Mouse (Mus musculus): ENCODE measurements around the gene Ccser1. TPM values are rescaled to one million over a fixed set of nuclear protein-coding genes. Genes with fewer than 3 reads are reported as not detected.
"Not testable (repeated sequence)": the region's sequence is repeated elsewhere in the genome, so short reads cannot be mapped to it uniquely, and the experiment has no call there.

The Ccser1 gene
- total RNA-seq, 2 experiments from 2014 or later: 4.9 to 5.6 TPM

DNA sequence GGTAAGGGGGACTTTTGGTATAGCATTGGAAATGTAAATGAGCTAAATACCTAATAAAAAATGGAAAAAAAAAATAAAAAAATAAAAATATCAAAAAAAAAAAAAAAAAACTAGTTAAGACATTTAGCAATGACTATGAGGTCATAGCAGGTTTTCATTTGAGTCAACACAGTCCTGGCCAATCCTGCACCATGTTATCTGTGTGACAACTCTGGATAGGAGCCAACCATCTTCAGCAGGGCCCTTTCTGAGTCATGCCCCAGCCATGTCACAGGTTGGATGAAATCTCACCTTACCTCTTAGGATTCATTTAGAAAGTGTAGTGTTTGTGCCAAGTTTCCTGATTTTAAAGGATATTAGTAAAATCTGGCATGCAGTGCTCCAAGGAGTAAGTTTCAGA, 45.2 kb downstream of the Ccser1 start:
- no peak for DNase-seq

DNA sequence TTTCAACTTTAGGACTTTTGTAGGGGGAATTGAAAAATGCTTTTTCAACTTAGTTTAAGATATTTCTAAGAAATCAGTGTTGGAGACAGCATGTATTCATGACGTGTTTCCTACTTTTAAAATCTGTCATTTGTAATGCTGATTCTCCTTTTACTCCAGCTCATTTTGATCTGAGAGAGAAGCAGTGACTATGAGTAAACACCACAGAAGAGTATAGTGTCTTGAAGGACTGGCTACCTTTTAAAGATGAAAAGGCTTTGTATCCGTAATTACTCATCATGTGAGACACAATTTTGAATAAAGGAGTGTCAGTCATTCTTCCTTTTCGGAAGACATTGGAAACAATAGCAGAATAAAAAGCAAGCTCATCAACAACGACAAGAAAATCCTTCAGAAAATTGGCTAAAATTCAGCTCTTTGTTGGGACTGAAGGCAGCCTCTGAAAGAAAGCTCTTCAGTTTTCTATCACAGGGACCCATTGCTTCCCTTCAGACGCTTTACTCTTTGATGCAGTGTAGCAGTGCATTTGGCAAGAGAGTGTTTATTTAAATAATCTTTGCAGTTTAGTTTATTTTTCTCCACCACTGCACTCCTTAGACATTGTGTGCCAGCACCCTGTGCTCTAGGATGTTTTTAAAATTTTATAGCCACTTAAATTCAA, 50.1 kb downstream of the Ccser1 start:
- DNase-seq: no peak

- no peak for DNase-seq
Observed at GRCm38 (mm10) chr6:61233060-61233459, 52.9 kb downstream of the Ccser1 start.

DNA sequence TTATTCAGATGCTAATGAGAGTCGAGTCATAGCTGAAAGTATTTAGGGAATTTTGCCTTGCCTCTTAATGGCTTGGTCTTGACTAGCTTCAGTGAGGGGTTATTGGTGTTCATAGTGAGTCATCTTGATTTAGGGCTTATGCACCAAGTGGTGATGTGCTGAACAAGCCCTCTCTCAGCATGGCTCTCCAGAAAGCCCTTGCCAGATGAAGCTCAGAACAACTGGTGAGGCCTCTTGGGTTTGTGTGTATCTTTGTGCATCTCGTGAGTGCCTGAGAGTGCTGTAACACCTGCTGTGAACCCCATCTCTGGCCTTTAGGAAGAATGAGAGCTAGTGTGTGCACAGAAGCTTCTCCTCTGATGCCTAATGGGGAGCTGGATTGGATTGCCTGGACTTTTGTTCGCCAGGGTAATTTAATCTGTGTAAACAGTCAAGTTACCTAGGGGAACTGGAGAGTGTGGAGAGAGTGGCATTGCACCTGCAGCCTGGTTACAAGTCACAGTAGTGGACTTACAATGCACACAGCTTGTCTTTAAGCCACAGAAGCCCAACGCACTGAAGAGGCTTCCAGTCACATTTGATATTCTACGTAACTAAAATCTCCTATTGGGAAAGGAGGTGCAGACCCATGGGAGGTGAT, 53.5 kb downstream of the Ccser1 start:
- DNase-seq: no peak

DNA sequence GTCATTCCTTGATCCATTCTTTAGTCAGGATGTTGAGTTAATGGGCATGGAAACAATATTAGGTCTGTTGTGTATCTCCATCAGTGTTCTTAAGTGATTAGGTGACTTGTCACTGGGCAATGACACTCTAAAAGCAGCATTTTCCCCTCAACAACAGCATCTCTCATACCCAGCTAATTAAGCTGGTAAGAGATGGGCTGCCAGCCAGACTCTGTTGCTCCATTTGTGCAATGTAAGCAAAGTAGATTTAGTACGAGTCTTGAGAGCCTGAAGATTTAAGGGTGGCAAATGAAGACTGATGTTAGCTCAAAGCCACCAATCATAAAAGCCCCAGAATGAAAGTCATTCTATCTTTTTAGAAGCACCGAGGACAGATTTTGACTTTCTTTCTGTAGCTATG, 60.5 kb downstream of the Ccser1 start:
- DNase-seq: no peak

DNA sequence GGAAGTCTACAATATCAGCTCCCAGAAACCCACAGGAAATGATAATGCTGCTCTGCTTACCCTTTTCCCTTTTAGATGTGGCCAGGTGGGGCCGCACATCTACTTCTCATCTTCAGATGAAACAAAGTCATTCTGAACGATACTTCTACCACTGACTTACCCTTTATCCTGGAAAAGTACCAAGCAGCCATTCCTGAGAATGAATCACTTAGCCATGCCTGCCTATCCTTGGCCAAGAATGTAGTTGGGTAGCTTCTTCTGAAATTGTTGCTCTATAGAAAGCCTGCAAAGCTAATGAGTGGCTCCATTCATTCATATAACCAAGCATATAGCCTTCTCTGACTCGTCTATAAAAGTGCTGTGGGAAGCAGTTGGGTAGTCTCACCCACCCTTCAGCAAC, 62.4 kb downstream of the Ccser1 start:
- DNase-seq: no peak

GRCm38 (mm10) chr6:61246523-61246922, 66.4 kb downstream of the Ccser1 start:
- no peak for DNase-seq

DNA sequence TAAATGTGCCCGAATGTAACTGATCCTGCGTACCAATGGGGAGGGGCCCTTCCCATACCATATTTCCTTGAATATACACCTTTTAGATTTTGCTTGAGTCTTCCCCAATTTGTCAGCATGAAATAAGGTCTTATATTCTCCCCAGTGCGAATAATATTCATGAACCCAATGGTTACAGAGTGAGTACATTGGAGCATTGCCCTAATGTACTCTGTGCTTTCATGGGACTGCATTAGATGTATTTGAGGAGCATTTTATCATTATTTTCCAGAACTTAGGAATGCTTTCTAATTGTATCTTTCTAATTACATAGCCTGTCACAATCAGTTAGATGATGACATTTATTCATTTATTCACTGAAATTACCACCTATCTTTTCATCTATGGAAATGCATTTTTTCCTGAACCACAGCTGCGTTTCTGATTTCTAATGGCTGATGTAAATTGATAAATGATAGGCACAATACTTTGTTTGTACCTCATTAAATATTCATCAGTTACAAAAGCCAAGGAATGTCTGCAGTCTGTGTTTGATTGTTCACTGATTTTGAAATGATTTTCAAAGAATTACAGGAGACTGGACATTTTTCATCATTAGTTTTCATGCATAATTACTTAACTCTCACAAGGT, 67.8 kb downstream of the Ccser1 start:
- no peak for DNase-seq

DNA sequence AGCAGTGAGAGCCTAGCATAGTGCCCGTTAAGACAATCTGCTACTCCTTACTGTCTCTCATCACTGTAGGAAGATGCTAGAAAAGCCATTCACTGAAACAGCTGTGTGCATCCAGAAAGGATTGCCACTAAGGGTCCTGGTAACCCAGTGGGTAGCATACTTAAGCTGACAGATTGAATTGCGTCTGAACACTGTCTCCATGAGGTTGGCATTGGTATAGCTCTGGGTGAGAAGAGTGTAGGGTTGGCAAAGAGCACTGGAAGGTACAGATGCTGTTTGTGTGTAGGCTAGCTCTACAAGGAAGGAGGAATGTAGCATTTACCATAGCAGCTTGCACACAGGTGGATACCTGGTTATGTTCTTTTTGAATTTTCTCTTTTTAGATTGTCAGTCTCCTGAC, 68.6 kb downstream of the Ccser1 start:
- DNase-seq: no peak

- DNase-seq: no peak
Observed at GRCm38 (mm10) chr6:61251232-61251631, 71.1 kb downstream of the Ccser1 start.

DNA sequence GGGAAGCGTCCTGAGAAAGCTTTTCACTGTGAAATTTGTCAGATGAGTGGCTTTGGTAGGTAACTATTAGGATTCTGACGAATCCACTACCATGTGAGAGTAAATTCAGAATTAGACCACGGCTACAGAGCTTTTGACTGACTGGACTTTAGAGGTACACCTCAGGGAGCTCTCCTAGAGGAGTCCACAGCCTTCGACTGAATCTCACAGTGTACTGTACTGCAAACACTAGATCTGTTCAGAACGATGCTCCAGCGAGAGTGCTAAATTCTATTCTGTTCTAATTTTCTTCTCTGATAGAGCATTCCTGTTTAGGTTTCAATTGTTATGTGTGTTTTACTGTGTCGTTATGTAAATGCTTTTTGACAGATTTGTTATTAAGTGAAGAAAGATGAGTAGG, 72.8 kb downstream of the Ccser1 start:
- DNase-seq: no peak

DNA sequence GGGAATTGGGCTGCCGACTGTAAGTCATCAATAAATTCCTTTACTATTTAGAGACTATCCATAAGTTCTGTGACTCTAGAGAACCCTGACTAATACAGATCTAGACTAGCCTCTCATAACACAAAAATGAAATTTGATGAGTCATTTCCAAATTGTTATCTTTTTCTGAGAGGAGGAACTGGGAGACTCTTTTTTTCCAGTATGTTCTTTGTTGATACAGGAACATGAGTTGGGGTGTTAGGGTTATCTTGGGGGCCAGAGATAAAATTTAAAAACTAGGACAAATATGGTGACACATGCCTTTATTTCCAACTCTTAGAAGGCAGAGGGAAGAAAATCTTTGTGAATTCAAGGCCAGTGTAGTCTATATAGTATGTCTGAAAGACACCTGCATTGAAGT, 75.8 kb downstream of the Ccser1 start:
- DNase-seq: not testable (repeated sequence)

- no peak for DNase-seq
Observed at GRCm38 (mm10) chr6:61258847-61259634, 78.9 kb downstream of the Ccser1 start.

DNA sequence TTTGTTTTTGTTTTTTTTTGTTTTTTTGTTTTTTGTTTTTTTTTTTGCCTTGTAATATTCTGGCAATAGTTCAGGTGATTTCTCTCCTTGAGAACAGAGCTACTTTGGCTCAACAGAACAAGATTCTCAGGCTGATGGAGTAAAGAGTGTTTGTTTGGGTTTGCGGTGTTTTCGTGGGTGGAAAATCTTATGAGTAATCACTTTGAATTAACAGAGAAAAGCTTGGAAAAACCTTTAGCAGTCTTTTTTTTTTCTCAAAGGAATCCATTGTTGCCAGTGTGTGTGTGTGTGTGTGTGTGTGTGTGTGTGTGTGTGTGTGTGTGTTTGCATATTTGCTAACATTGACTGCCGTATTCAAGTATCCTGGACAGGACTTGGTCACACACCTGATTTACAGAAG, 81.3 kb downstream of the Ccser1 start:
- no peak for DNase-seq

- no peak for DNase-seq
Observed at GRCm38 (mm10) chr6:61262448-61262847, 82.3 kb downstream of the Ccser1 start.

DNA sequence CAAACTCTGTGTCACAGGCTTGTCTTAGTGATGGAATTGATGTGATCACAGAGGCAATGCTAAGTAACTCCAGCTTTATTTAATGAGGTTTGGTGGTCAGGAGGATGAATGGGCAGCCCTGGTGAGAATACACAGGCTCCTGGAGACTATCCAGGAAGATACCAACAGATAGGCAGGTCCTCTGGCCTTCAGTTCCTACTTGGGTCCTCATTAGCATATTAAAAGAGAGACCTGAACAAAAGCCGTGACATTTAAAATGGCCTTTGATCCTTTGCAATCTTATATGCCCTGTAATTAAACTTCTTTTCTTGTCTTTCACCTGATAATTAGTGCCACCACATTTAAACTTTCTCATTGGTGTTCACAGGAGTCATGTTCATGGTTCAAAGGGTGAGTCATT, 83.2 kb downstream of the Ccser1 start:
- no peak for DNase-seq

DNA sequence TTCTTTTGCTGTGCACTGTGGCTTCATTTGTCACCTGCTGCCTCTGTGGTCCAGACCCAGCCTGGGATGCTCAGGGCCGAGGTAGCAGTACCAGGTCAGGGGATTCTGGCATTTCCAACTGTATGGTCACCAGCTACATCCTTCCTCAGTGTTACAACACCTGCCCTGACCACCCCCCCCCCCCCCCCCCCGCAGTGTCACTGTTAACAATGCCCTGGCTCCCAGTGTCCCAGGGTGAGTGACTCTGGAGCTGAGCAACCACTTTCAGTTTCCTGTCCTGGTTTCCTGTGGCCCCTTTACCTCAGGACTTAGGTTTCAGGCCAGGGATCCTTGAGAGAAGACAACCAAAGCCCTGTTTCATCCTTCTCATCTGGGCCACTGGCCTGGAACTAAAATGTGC, 90.9 kb downstream of the Ccser1 start:
- no peak for DNase-seq

DNA sequence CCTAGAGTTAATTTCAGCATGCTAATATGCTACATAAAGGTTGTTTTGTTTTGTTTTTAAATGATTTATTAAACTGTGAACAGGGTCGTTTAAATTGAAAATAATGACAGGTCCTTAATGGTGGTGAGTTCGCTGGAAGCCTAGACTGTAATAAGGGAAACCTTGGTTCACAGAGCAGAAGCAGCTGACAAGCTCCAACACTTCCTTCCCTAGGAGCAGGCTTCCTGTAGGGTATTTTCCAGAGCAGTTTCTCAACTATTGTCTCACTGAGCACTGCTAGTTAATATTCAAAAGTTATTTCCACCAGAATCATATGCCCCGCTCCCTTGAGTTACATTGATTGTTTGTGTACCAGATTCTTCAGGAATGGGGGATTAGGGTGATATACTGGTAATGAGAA, 93.3 kb downstream of the Ccser1 start:
- DNase-seq: no peak

- DNase-seq: no peak
Observed at GRCm38 (mm10) chr6:61279506-61279905, 99.4 kb downstream of the Ccser1 start.

DNA sequence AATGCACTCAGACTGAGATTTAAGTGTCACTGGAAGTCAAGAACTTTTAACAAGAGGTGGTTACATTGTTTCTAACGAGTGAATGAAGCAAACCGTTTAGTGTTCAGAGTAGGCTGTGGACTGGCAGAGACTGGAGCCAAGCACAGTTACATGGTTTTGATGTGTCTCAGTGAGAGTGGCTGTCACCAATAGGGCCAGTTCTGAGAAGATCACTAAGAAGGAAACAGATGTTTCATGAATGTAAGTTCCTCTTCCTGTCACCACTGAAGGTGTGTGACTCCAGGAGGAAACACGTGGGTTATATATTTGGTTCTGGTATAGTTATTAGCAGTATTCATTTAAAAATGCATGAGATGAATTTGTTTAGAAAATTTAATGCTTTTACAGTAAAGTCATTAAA, 112.8 kb downstream of the Ccser1 start:
- DNase-seq: no peak

- DNase-seq: no peak
Observed at GRCm38 (mm10) chr6:61295535-61295934, 115.4 kb downstream of the Ccser1 start.

DNA sequence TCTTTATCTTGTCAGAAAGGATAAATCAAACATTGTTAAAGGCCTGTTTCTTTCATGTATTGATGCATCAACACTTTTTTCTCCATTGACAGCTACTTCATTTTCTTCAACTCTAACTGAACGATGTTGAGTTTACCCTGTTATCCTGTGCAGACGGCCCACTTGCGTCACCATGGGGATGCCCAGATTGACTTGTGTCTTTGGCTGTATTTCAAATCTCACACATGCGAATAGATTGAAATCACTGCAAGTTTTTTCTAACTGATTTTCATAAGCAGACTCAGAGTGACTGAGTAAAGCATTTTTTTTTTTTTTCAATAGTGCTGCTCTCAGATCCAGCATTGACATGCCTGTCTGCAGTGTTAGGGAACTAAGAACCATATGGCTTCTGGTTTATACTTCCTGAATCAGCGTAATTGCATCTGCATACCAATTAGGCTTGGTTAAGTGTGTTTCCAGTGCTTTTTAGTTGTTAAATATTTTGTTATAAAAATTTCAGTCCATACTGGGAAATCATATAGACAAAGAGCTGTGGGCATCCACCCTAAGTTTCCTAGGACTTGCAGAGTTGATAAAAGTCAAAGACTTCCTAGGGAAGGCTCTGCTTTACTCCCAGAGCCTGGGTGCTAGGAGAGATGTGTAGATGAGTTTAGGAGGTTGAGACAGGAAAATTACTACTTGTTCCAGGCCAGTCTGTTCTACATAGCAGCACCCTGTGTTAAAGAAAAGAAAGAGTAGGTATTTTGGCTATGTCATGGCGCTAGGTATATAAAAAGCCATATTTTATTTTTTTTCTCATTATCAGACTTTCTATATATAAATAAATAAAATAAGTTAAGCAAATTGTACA, 116.3 kb downstream of the Ccser1 start:
- DNase-seq: no peak

Measured in heart, postnatal 4 days (tissue).